ENCODE assay signal across 21 mouse cellular contexts in the genomic region with DNA sequence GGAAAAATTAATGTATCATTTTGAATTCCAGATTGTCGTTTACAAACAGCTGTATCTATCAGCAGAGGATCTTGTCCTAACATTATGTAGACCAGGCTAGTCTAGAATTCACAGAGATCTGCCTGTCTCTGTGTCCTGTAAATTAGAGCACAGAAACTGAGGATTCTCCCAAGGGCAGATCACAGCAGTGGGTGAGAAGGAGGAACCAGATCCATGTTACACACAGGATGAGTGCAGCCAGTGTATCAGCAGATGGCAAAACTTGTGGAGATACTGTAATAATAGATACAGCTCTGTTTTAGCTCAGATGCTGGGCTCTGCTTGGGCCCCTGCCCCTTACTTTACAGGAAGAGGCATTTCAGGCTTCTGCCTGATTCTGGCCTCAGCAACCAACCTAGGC.
DNase-seq lines count a peak whose midpoint lies in the region; TF ChIP-seq lines count a peak whose summit lies in the region.
"Had no signal": no experiment of that assay in that cellular context is flagged by ENCODE, and none has a peak within 500 bp of the region (broad histone marks: within the 10 kb centered on the region; RNA-seq: fewer than 3 reads in every experiment).

No protein-coding gene starts in this region.

- peaks cover 13% of the 10 kb centered on the region; the same call in 1 of the 2 replicates for H3K9me3 ChIP-seq in E14TG2a.4 (ENCODE audit: low read length)
- H3K9me3 ChIP-seq: embryonic facial prominence, embryonic 10.5 days; embryonic facial prominence, embryonic 12.5 days; forebrain, embryonic 13.5 days; forebrain, embryonic 15.5 days; G1E had no signal

- peaks cover 61% of the 10 kb centered on the region for H3K4me1 ChIP-seq in E14TG2a.4 (replicated peaks; ENCODE audit: low read depth, low read length)
- H3K4me1 ChIP-seq: embryonic facial prominence, embryonic 10.5 days; embryonic facial prominence, embryonic 12.5 days; forebrain, embryonic 13.5 days; forebrain, embryonic 15.5 days had no signal

- no peak for TF ChIP-seq CTCF in E14TG2a.4 (conservative IDR thresholded peaks at IDR 0.05; ENCODE audit: low read length)

- H3K36me3 ChIP-seq in E14TG2a.4 (ENCODE audit: insufficient read depth, low read length) = peaks cover 14% of the 10 kb centered on the region
- H3K36me3 ChIP-seq: embryonic facial prominence, embryonic 10.5 days; embryonic facial prominence, embryonic 12.5 days; forebrain, embryonic 15.5 days; G1E had no signal

- no peaks in the 10 kb centered on the region for H3K27me3 ChIP-seq in E14TG2a.4 (ENCODE audit: insufficient read depth, low read length)
- H3K27me3 ChIP-seq: CH12.LX; embryonic facial prominence, embryonic 12.5 days; forebrain, embryonic 13.5 days; forebrain, embryonic 15.5 days had no signal

- DNase-seq in ES-CJ7 (ENCODE audit: low read depth, low spot score) (peak; percentile 54), R1 (ENCODE audit: low read depth, low spot score) (peak; percentile 61), MN1 (ENCODE audit: low spot score) (no peak)
- DNase-seq in layer of hippocampus, adult 11-12 months (ENCODE audit: low spot score) = no peak
- DNase-seq: adrenal gland, adult 8-10 months; adrenal gland, postnatal 14 days; adrenal gland, postnatal 36 days; B cell, adult 2 months; cerebellum, adult 11-12 months; cerebellum, adult 2 months; cerebellum, adult 9-10 months; cerebellum, postnatal 10 days; cerebellum, postnatal 25 days; forebrain, postnatal 0 days had no signal

- peak overlapping the region; percentile 11; the same call in 1 of the 2 replicates for H3K4me3 ChIP-seq in E14TG2a.4 (replicated peaks; ENCODE audit: low read length)
- H3K4me3 ChIP-seq: embryonic facial prominence, embryonic 10.5 days; embryonic facial prominence, embryonic 12.5 days; forebrain, embryonic 13.5 days; forebrain, embryonic 15.5 days had no signal

Comparison
In these comparisons a context has a peak if more than half of its experiments do, and no peak if none do; other contexts are left out.
1. DNase-seq: peak in ES-CJ7 (single experiment) and R1 (single experiment); none in MN1 (single experiment) and layer of hippocampus, adult 11-12 months (single experiment).